Mouse (Mus musculus): ENCODE measurements around the gene Sart3.

DNA sequence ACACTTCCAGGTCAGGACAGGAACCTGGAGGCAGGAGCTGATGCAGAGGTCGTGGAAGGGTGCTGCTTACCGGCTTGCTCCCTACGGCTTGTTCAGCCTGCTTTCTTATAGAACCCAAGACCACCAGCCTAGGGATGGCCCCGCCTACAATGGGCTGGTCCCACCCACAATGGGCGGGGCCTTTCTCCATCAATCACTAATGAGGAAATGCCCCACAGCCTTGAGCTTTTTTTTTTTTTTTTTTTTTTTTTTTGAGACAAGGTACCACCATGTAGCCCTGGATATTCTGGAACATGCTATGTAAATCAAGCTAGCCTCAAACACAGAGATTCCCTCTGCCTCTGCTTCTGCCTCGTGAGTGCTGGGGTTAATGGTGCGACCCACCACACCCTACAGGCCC lies 9.6 kb upstream of the Sart3 start:
- TF ChIP-seq CTCF (conservative IDR thresholded peaks at IDR 0.05; ENCODE audit: insufficient read depth, insufficient read length, low read depth, low read length) (no peak), POLR2A (IDR thresholded peaks at IDR 0.05; ENCODE audit: low read depth, low read length) (no peak)

Measured in kidney, adult 2 months (tissue).